Mouse (Mus musculus) myocyte (in vitro differentiated cells): Measurements from ENCODE around the gene Supt3. TPM values are rescaled to one million over a fixed set of nuclear protein-coding genes. Genes with fewer than 3 reads are reported as not detected.

Experiments
- H3K27me3 ChIP-seq: one replicate; pipeline ENCODE4 v1.6.1; 2011; ENCODE audit not compliant: control insufficient read depth, insufficient read depth, insufficient read length
- H3K36me3 ChIP-seq: one replicate; pipeline ENCODE4 v1.6.1; 2011; ENCODE audit not compliant: control insufficient read depth, insufficient read depth
- H3K4me2 ChIP-seq: one replicate; pipeline ENCODE4 v1.6.1; 2011; ENCODE audit warnings: low read depth, control low read depth
- H3K4me3 ChIP-seq: one replicate; pipeline ENCODE4 v1.5.1; 2011; ENCODE audit warnings: mild to moderate bottlenecking, control low read depth, moderate library complexity
- H3K79me2 ChIP-seq: one replicate; pipeline ENCODE4 v1.6.1; 2011; ENCODE audit not compliant: control insufficient read depth, insufficient read depth
- H3ac ChIP-seq: one replicate; pipeline ENCODE4 v1.6.1; 2011; ENCODE audit not compliant: control insufficient read depth, insufficient read length
- CEBPB ChIP-seq: IDR thresholded peaks from 2 replicates; pipeline ENCODE4 v1.6.1; 2011; ENCODE audit warnings: mild to moderate bottlenecking, moderate library complexity; ENCODE audit not compliant: poor library complexity, insufficient read depth, severe bottlenecking
- E2F4 ChIP-seq: IDR thresholded peaks from one replicate; pipeline ENCODE4 v1.6.1; 2011; ENCODE audit warnings: mild to moderate bottlenecking, control low read depth, moderate library complexity; ENCODE audit not compliant: insufficient read depth
- MAX ChIP-seq: IDR thresholded peaks from one replicate; pipeline ENCODE4 v1.6.1; 2011; ENCODE audit warnings: low read depth, mild to moderate bottlenecking, control low read depth
- MYOD1 ChIP-seq, 3 experiments: IDR thresholded peaks; one replicate each; pipeline ENCODE4 v1.6.1; 2011; ENCODE audit warnings: control low read depth in 2 of 3, low read depth in 2 of 3, mild to moderate bottlenecking in 2 of 3, moderate library complexity in 1 of 3; ENCODE audit not compliant: insufficient read length in 2 of 3, control insufficient read depth in 1 of 3
- MYOG ChIP-seq, 3 experiments: IDR thresholded peaks; one replicate each; pipeline ENCODE4 v1.6.1; 2011; ENCODE audit warnings: control low read depth in 2 of 3, low read depth in 2 of 3, mild to moderate bottlenecking in 2 of 3; ENCODE audit not compliant: insufficient read length in 2 of 3, control insufficient read depth in 1 of 3, insufficient read depth in 1 of 3
- POLR2A ChIP-seq: IDR thresholded peaks from one replicate; pipeline ENCODE4 v1.6.1; 2011; ENCODE audit warnings: low read depth, mild to moderate bottlenecking, control low read depth, moderate library complexity; ENCODE audit not compliant: insufficient read length
- POLR2AphosphoS2 ChIP-seq: IDR thresholded peaks from one replicate; pipeline ENCODE4 v1.6.1; 2011; ENCODE audit warnings: low read depth, control low read depth; ENCODE audit not compliant: insufficient read length
- REST ChIP-seq: IDR thresholded peaks from one replicate; pipeline ENCODE4 v1.6.1; 2011; ENCODE audit warnings: mild to moderate bottlenecking, control low read depth, moderate library complexity; ENCODE audit not compliant: insufficient read depth, insufficient read length
- SRF ChIP-seq: IDR thresholded peaks from one replicate; pipeline ENCODE4 v1.6.1; 2011; ENCODE audit warnings: low read depth; ENCODE audit not compliant: control insufficient read depth, insufficient read length
- TCF12 ChIP-seq: IDR thresholded peaks from one replicate; pipeline ENCODE4 v1.6.1; 2011; ENCODE audit warnings: mild to moderate bottlenecking, control low read depth; ENCODE audit not compliant: poor library complexity, insufficient read depth, severe bottlenecking
- TCF3 ChIP-seq: IDR thresholded peaks from one replicate; pipeline ENCODE4 v1.6.1; 2011; ENCODE audit warnings: low read depth, control low read depth; ENCODE audit not compliant: insufficient read length
- USF1 ChIP-seq: IDR thresholded peaks from one replicate; pipeline ENCODE4 v1.6.1; 2011; ENCODE audit warnings: low read depth, mild to moderate bottlenecking, control low read depth, moderate library complexity
- polyA plus RNA-seq: library from polyadenylated mRNA; unstranded; fragments of >200 nt; fragmentation: generic; extraction: Trizol; gene quantifications from one replicate; pipeline ENCODE4 v1.2.1, GENCODE M21; 2012; ENCODE audit warnings: missing spikeins

The Supt3 gene
- polyA plus RNA-seq, 1 experiment = 30.9 TPM

DNA sequence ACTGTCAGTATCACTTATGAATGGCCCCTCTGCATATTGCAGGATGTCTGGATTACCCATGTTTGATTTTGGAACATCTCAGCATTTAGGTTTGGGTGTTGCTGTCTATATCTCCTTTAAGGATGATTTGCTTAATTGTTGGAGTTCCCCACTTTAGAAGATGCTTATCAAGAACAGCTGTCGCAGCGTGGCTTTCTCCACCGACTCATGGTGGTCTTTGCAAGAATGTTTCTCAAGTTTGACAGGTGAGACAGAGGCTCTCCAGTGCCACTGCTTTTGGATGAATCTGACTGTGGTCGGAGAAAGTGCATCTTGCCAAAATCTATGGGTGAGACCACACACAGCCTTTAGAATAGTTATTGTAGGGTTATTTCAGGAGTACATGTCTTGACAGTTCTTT lies 42.9 kb downstream of the Supt3 start:
- no peak overlapping the region for H3K4me3 ChIP-seq
- no peak overlapping the region for H3ac ChIP-seq
- TF ChIP-seq USF1 = no peak
- no peak for TF ChIP-seq POLR2AphosphoS2
- TF ChIP-seq SRF = no peak
- no peak for TF ChIP-seq TCF3
- no peak for TF ChIP-seq MAX
- TF ChIP-seq CEBPB = no peak
- peak in 1 of 3 experiments; percentile 10 for TF ChIP-seq MYOG (IDR thresholded peaks at IDR 0.05; ENCODE audit: control insufficient read depth in 1 of 3, insufficient read depth in 1 of 3, insufficient read length in 2 of 3, low read depth in 2 of 3)
- TF ChIP-seq POLR2A = no peak
- no peak for TF ChIP-seq TCF12
- peak in 2 of 3 experiments; percentile 11 to 66 for TF ChIP-seq MYOD1 (IDR thresholded peaks at IDR 0.05; ENCODE audit: control insufficient read depth in 1 of 3, insufficient read length in 2 of 3, low read depth in 2 of 3)
- TF ChIP-seq E2F4 = no peak
- TF ChIP-seq REST = no peak
- H3K36me3 ChIP-seq = no peaks in the 10 kb centered on the region
- no peaks in the 10 kb centered on the region for H3K27me3 ChIP-seq
- H3K4me2 ChIP-seq = no peak overlapping the region
- no peaks in the 10 kb centered on the region for H3K79me2 ChIP-seq

GRCm38 (mm10) chr17:44821940-44822339 lies 45.0 kb downstream of the Supt3 start:
- TF ChIP-seq CEBPB (no peak), TCF3 (no peak), POLR2A (no peak), MYOD1 (IDR thresholded peaks at IDR 0.05; ENCODE audit: control insufficient read depth in 1 of 3, insufficient read length in 2 of 3, low read depth in 2 of 3) (no peak), USF1 (no peak), POLR2AphosphoS2 (no peak), MAX (no peak), E2F4 (no peak), MYOG (IDR thresholded peaks at IDR 0.05; ENCODE audit: control insufficient read depth in 1 of 3, insufficient read depth in 1 of 3, insufficient read length in 2 of 3, low read depth in 2 of 3) (no peak), REST (no peak), SRF (no peak), TCF12 (no peak)
- Histone ChIP-seq H3K4me3 (no peak overlapping the region), H3ac (no peak overlapping the region), H3K4me2 (no peak overlapping the region), H3K27me3 (no peaks in the 10 kb centered on the region), H3K36me3 (no peaks in the 10 kb centered on the region), H3K79me2 (no peaks in the 10 kb centered on the region)

DNA sequence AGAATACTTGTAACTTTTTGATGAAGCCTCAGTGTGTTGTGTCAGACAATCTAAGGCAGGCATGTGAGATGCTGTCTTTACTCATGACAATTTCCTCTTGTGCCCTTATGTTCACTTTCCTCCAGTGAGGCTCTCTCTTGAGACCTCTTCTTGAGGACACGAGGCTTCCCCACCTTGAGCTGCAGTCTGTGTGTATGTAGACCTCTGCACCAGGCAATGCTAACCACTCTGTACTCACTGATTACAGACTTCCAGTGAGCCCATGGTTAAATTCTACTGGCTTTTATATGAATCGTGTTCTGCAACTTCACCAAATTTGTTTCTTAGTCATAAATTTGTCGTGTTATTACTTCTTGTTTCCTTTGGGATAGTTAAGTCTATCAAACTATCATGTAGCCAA lies 50.2 kb downstream of the Supt3 start:
- H3K79me2 ChIP-seq = no peaks in the 10 kb centered on the region
- no peaks in the 10 kb centered on the region for H3K27me3 ChIP-seq
- TF ChIP-seq REST (no peak), USF1 (no peak)
- no peak overlapping the region for H3K4me3 ChIP-seq
- H3K36me3 ChIP-seq = no peaks in the 10 kb centered on the region
- H3K4me2 ChIP-seq = no peak overlapping the region
- no peak overlapping the region for H3ac ChIP-seq

GRCm38 (mm10) chr17:44827964-44828363 lies 51.0 kb downstream of the Supt3 start:
- Histone ChIP-seq H3K27me3 (no peaks in the 10 kb centered on the region), H3K36me3 (no peaks in the 10 kb centered on the region), H3K79me2 (no peaks in the 10 kb centered on the region), H3K4me2 (no peak overlapping the region), H3K4me3 (no peak overlapping the region), H3ac (no peak overlapping the region)
- no peak for TF ChIP-seq POLR2A
- no peak for TF ChIP-seq USF1
- TF ChIP-seq TCF3 = no peak
- TF ChIP-seq SRF = no peak
- TF ChIP-seq MAX = no peak
- TF ChIP-seq E2F4 = no peak

- no peak for TF ChIP-seq POLR2A
- no peak for TF ChIP-seq MYOD1 (IDR thresholded peaks at IDR 0.05; ENCODE audit: control insufficient read depth in 1 of 3, insufficient read length in 2 of 3, low read depth in 2 of 3)
- TF ChIP-seq MAX = no peak
- no peak for TF ChIP-seq TCF12
- TF ChIP-seq REST = no peak
- no peak for TF ChIP-seq TCF3
- TF ChIP-seq USF1 = no peak
- no peak for TF ChIP-seq POLR2AphosphoS2
- no peak for TF ChIP-seq E2F4
- TF ChIP-seq CEBPB = no peak
- no peak for TF ChIP-seq SRF
- TF ChIP-seq MYOG (IDR thresholded peaks at IDR 0.05; ENCODE audit: control insufficient read depth in 1 of 3, insufficient read depth in 1 of 3, insufficient read length in 2 of 3, low read depth in 2 of 3) = no peak
- H3K4me2 ChIP-seq = no peak overlapping the region
- no peak overlapping the region for H3ac ChIP-seq
Observed at GRCm38 (mm10) chr17:44829587-44829986, 52.6 kb downstream of the Supt3 start.

More at GRCm38 (mm10) chr17:44829587-44829986, 52.6 kb downstream of the Supt3 start:
- no peaks in the 10 kb centered on the region for H3K27me3 ChIP-seq
- no peaks in the 10 kb centered on the region for H3K36me3 ChIP-seq
- H3K4me3 ChIP-seq = no peak overlapping the region
- H3K79me2 ChIP-seq = no peaks in the 10 kb centered on the region
